Mouse (Mus musculus) urinary bladder, postnatal 10 days (tissue): ENCODE results near the gene Gbe1.

ENCODE experiments used
- DNase-seq: peaks from one replicate; pipeline ENCODE4 v3.0.0; 2022; ENCODE audit warnings: low spot score

Gbe1 gene

GRCm38 (mm10) chr16:70568341-70569265 is 254.9 kb downstream of the Gbe1 start:
- no peak for DNase-seq

GRCm38 (mm10) chr16:70585964-70586363 is 272.2 kb downstream of the Gbe1 start:
- DNase-seq = no peak

GRCm38 (mm10) chr16:70602326-70602725 is 288.6 kb downstream of the Gbe1 start:
- no peak for DNase-seq

GRCm38 (mm10) chr16:70608358-70608757 is 294.6 kb downstream of the Gbe1 start:
- DNase-seq = no peak

GRCm38 (mm10) chr16:70617691-70618090 is 303.9 kb downstream of the Gbe1 start:
- no peak for DNase-seq

GRCm38 (mm10) chr16:70618168-70618567 is 304.4 kb downstream of the Gbe1 start:
- DNase-seq = no peak
